ENCODE assay signal across 9 mouse cellular contexts in genomic region chr15:75175506-75175905, GRCm38 (mm10). TPM values are rescaled to one million over a fixed set of nuclear protein-coding genes. Genes with fewer than 3 reads are reported as not detected.
DNase-seq lines count a peak whose midpoint lies in the region; ATAC-seq and TF ChIP-seq lines count a peak whose summit lies in the region.
"Had no signal": no experiment of that assay in that cellular context is flagged by ENCODE, and none has a peak within 500 bp of the region (broad histone marks: within the 10 kb centered on the region; RNA-seq: fewer than 3 reads in every experiment).

No protein-coding gene starts in this region.

- ATAC-seq in erythroid progenitor cell, adult 5-6 weeks (replicated peaks; ENCODE audit: low FRiP score, poor library complexity, severe bottlenecking), result no peak

- no peak for TF ChIP-seq POLR2A in testis, adult 2 months (IDR thresholded peaks at IDR 0.05; ENCODE audit: control insufficient read depth, low read depth, low read length)

- peak; percentile 5 for DNase-seq in gastrocnemius, postnatal 14 days
- DNase-seq in gastrocnemius, postnatal 4 days (ENCODE audit: low spot score in 2 of 2), result no peak
- no peak for DNase-seq in testis, postnatal 14 days (ENCODE audit: low spot score)
- DNase-seq in embryo, embryonic 10.5 days (ENCODE audit: low spot score), result peak; percentile 55
- DNase-seq in left cerebral cortex, postnatal 10 days (ENCODE audit: extremely low spot score in 1 of 2, low spot score in 2 of 2), result peak; percentile 1 to 30
- DNase-seq in retina, postnatal 7 days (ENCODE audit: low read depth, low spot score), result peak; percentile 5

- H3K27me3 ChIP-seq in testis, adult 2 months (ENCODE audit: control insufficient read depth, insufficient read depth, low read length), result no peaks in the 10 kb centered on the region

- peak; percentile 67; the same call in 1 of the 2 replicates for TF ChIP-seq CTCF in testis, adult 2 months (IDR thresholded peaks at IDR 0.05; ENCODE audit: control insufficient read depth, insufficient read depth, insufficient replicate concordance, low read depth, low read length)

- H3K27ac ChIP-seq in testis, adult 2 months (ENCODE audit: control insufficient read depth, insufficient read depth, low read depth, low read length), result no peak overlapping the region

- intact Hi-C loops in gastrocnemius, postnatal 14 days (cut with DNase I; ENCODE audit: low total_unique reads), result no loop called here
- intact Hi-C loops in left cerebral cortex, postnatal 10 days (cut with DNase I), result no loop called here

- no peaks in the 10 kb centered on the region for H3K36me3 ChIP-seq in testis, adult 2 months (ENCODE audit: control insufficient read depth, insufficient read depth, low read length)

- H3K4me3 ChIP-seq in testis, adult 2 months (ENCODE audit: control insufficient read depth, low read depth, low read length), result no peak overlapping the region

- H3K4me1 ChIP-seq in testis, adult 2 months (ENCODE audit: control insufficient read depth, insufficient read depth, low read length), result no peaks in the 10 kb centered on the region

RNA-seq across cellular contexts. Expression of gene Ly6g, which starts 20.5 kb away (rescaled TPM):
- total RNA-seq in gastrocnemius, postnatal 14 days (2021), result not detected
- total RNA-seq in gastrocnemius, postnatal 4 days (2021), result not detected
- not detected in 2 replicates for polyA plus RNA-seq in testis, adult 2 months (2012; rRNA removed)
- not detected for total RNA-seq in left cerebral cortex, postnatal 10 days (2021)
- total RNA-seq in erythroid progenitor cell, adult 5-6 weeks (2015; ENCODE audit: low replicate concordance), result 34.2 and 62.0 TPM in 2 replicates
- 13.9 TPM in 1 of 2 replicates, not detected in the other for total RNA-seq in erythroid progenitor cell, adult 5-6 weeks (2017; ENCODE audit: low replicate concordance)
- total RNA-seq: layer of hippocampus, postnatal 36 days had no signal

RNA-seq across cellular contexts. Expression of gene BC025446, which starts 40.7 kb away (rescaled TPM):
- total RNA-seq in gastrocnemius, postnatal 14 days (2021), result not detected
- total RNA-seq in gastrocnemius, postnatal 4 days (2021), result under 1 TPM in 1 of 2 experiments, not detected in 1; 0.18 TPM
- polyA plus RNA-seq in testis, adult 2 months (2012; rRNA removed), result not detected in 2 replicates
- total RNA-seq in left cerebral cortex, postnatal 10 days (2021), result not detected
- not detected in 2 replicates for total RNA-seq in erythroid progenitor cell, adult 5-6 weeks (2015; ENCODE audit: low replicate concordance)
- not detected in 2 replicates for total RNA-seq in erythroid progenitor cell, adult 5-6 weeks (2017; ENCODE audit: low replicate concordance)
- total RNA-seq: layer of hippocampus, postnatal 36 days had no signal

Comparison
In these comparisons a context has a peak if more than half of its experiments do, and no peak if none do; other contexts are left out.
1. DNase-seq: peak in gastrocnemius, postnatal 14 days (single experiment), embryo, embryonic 10.5 days (single experiment), left cerebral cortex, postnatal 10 days (2 of 2) and retina, postnatal 7 days (single experiment); none in gastrocnemius, postnatal 4 days (0 of 2) and testis, postnatal 14 days (single experiment).